Mouse (Mus musculus) thymus, postnatal 0 days (tissue): Measurements from ENCODE around the gene 9330161L09Rik. TPM values are rescaled to one million over a fixed set of nuclear protein-coding genes. Genes with fewer than 3 reads are reported as not detected.
"Not testable (repeated sequence)": the region's sequence is repeated elsewhere in the genome, so short reads cannot be mapped to it uniquely, and the experiment has no call there.

Source experiments
- DNase-seq: peaks from one replicate; pipeline ENCODE4 v3.0.0-alpha.2; 2015; ENCODE audit warnings: low spot score
- polyA plus RNA-seq: library from polyadenylated mRNA; unstranded; fragments of >200 nt; fragmentation: Nextera tagmentation; extraction: Ambion mirVana; gene quantifications from 2 replicates; pipeline ENCODE4 v1.2.1, GENCODE M21; 2015

The 9330161L09Rik gene
- 0.14 and 0.21 TPM in 2 replicates for polyA plus RNA-seq

DNA sequence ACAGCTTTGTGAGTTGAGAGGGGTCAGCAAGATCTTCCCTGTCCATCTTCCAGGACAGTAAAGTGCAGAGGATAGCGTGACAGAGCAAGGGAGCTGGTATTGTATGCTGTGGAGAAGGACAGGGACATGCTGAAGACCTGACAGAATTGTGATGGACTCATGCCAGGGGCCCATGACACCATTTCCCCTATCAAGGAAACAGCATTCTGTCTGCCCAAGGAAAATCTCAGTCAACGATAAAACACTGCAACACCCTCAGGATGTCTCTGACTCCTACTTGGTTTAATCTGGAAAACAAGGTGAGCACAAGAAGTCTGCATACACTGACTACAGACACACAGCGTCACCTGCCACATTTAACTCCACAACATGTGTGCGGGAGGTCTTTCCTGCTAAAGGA, at the start of gene 9330161L09Rik:
9330161L09Rik (minus strand) TSS at position 101 of the 400 bp plus-strand sequence.
- no peak for DNase-seq

DNA sequence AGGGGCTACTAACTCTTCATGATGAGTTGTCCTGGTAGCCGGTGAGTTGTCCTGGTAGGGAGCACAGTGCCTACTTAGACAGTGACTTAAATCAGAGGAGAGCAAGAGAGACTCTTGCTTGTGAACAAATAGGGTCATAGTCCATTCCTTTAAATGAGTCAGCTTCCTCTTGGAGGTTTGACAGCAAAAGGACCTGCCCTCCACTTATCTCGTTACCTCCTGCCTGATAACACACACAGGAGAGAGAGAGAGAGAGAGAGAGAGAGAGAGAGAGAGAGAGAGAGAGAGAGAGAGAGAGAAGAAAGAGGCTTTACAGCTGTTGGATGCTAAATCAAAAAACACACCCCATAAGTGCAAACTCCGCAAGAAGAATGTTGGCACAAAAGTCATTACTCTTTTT, 49.5 kb upstream of the 9330161L09Rik start, which contains the start of gene Ifi27l2b:
Ifi27l2b (minus strand) TSS at position 84 of the 400 bp plus-strand sequence.
- no peak for DNase-seq

DNA sequence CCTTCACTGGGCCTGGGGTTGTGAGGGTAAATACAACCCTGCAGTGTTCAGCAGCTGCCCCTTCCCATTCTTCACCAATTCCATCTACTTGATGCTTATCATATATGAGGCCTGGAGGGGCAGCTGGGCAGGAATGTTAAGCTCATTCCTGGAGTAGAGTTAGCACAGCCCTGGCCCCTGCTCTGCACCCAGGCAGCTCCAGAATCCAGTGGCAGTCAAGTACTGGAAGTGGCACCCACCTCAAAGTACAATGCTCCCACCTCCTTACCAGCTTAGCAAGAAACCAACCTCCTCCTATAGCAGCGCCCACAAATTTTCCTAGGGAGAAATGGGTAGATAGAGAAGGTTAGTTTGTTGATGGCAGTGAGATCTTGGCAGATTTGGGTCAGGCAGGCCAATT, 49.1 kb upstream of the 9330161L09Rik start:
- not testable (repeated sequence) for DNase-seq

DNA sequence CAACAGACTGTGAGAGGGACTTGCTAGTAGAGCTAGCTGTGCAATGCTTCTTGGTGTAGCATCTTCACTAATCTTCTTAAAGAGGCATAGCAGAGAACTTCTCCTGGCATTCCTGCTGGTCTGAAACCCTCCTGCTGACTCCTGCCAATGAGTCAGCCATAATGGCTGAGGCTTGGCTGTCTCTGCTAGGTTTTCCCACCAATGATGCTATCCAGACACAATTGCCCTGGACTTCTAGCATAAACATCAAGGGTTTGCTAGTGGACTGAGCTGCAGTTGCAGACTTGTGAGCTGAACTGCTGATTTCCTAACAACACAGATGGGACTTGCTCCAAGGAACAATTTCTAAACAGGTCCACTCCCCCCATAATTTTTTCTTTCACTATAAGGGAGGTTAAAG, 45.7 kb upstream of the 9330161L09Rik start:
- no peak for DNase-seq

DNA sequence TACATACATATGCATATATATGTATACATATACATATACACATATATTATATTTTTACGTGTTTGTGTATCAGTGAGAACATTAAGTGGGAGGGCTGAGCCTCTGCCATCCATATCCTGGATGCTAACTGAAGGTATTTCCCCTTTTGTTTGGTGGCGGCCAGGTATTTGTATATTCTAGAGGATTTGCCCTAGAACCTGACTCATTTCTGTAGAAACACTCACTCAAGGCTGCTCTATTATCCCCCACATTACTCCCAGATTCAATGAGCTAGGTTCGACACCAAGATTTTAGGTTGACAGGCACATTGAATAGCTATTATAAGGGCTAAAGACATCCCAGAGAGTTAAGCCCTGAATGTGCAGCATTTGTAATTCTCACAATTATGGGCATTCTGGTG, 37.4 kb upstream of the 9330161L09Rik start:
- no peak for DNase-seq

DNA sequence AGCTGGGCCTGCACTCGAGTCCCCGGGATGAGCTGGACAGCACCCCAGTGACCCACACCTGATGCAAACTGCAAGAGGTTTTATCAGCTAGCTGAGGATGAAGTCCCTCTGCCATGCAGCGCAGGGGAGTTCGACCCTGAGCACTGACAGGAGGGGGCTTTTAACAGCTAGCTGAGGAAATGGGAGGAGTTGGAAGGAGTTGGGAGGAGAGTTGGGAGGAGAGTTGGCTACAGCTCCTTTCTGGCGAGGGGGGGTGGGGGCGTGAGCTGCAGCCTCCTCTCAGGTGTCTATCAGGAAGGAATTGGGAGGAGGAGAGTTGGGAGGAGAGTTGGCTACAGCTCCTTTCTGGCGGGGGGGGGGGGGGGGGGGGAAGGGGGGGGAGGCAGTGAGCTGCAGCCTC, 36.6 kb upstream of the 9330161L09Rik start:
- DNase-seq, result not testable (repeated sequence)

DNA sequence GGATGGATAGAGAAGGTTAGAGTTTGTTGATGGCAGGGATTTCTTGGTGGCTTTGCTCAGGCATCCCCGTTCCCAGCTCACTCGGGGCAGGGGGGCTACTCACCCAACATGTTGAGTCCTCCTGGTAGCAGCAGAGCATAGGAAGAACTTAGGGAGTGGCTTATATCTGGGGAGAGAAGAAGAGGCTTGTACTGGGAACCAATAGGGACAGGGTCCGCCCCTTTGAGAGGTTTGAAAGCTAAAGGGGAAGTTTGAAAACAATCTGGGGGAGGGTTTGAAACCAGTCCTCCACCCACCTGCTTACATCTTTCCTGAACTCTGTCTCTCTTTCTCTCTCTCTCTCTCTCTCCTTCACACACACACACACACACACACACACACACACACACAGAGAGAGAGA, 35.9 kb upstream of the 9330161L09Rik start, which contains the start of gene Ifi27l2a:
Ifi27l2a (minus strand) TSS at position 157 of the 400 bp plus-strand sequence.
- no peak for DNase-seq

DNA sequence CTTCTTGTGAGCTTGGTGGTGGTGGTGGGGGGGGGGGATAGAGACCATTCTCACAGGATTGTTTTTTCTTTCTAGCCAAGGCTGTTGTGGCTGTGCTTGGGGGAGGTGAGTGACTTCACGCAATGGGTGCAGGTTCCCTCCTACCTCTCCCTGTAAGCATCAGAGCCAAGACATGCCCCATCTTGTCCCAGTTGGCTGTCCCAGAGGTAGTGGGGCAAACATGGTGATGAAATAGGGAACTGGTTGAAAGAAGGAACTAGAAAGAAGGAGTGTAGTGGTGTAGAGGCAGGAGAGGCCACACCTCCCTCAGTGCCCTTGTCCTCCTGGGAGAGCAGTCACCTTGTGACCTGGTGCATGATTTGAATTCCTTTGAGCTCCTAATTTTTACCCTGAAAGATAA, 30.0 kb upstream of the 9330161L09Rik start:
- no peak for DNase-seq

DNA sequence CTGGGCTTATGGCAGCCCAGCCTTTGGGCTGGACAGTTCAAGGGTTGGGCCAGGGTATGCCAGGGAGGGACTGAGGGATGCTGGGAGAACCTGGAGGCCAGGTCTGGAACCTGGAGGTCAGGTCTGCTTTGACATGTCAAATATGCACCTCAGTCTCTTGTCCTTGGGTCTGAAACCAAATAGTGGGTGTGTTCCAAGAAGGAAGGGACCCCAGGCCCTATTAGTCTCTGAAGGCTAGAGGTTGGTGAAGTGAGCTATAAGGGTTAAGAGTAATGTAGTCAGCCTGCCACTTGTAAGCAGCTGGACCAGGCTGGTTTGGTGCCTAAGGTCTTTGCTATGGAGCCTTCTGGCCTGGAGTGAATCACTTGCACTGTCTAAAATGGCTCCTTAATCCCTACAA, 27.2 kb upstream of the 9330161L09Rik start:
- no peak for DNase-seq

DNA sequence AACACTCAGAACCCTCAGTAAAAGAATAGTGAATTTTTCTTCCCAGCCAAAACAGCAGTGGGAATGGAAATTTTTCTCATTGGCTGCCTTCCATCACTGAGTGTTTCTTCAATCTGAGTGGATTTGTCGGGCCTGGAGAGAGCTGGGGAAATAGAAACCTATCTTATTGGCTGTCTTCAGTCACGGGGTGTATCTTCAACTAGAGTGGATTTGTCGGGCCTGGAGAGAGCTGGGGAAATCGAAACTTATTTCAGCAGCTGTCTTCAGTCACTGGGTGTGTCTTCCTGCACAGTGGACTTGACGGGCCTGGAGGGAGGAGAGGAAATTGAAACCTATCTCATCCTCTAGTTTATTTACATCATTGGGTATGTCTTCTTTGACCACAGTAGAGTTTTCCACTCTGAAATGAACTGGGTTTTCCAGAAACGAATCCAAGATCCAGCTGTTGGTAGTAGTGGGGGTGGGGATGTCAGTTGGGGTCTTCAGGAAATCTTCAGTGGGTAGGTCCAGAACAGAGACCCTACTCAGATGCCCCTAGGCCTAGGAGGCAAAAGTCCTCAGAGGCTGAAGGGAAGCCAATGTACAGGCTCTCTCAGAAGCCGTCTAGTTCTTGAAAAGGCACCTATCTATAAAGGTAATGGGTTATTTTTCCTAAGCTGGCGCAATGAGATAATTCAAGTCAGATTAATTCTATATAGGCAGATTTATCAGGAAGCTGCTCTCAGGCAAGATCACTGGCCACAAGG, 26.5 kb upstream of the 9330161L09Rik start, which contains the start of gene Ifi27:
Ifi27 (plus strand) TSS at position 226 of the 746 bp plus-strand sequence.
- peak; percentile 68 for DNase-seq

DNA sequence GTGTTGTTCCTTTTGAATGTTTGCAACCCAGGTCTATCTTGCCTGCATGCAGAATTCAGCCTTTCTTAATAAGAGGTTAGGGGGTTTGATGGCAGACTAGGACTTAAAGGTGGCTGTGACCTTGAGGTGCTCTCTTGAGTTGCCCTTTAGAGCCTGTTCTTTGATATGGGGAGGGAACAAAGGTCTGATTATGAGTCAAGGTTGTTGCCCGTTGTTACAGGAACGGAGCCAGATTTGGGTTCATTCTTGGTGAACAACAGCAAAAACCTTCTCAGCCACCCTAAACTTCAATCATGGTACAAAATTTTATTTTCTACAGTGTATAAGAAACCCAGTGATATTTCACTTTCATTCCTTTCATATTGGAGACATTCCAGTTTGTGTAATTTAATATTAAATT, 25.8 kb upstream of the 9330161L09Rik start:
- DNase-seq, result no peak

DNA sequence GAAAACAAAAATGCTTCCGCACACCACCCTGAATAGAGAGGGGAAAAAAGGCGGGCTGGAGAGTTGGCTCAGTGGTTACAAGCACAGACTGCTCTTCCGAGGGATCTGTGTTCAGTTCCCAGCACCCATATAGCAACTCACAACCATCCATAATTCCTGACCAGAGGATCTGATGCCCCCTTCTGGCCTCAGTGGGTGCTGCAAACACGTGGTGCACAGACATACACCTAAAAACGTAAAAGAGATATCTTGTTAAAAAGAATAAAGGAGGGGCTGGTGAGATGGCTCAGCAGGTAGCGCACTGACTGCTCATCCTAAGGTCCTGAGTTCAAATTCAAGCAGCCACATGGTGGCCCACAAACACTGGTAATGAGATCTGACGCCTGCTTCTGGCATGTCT, 19.1 kb upstream of the 9330161L09Rik start:
- no peak for DNase-seq

DNA sequence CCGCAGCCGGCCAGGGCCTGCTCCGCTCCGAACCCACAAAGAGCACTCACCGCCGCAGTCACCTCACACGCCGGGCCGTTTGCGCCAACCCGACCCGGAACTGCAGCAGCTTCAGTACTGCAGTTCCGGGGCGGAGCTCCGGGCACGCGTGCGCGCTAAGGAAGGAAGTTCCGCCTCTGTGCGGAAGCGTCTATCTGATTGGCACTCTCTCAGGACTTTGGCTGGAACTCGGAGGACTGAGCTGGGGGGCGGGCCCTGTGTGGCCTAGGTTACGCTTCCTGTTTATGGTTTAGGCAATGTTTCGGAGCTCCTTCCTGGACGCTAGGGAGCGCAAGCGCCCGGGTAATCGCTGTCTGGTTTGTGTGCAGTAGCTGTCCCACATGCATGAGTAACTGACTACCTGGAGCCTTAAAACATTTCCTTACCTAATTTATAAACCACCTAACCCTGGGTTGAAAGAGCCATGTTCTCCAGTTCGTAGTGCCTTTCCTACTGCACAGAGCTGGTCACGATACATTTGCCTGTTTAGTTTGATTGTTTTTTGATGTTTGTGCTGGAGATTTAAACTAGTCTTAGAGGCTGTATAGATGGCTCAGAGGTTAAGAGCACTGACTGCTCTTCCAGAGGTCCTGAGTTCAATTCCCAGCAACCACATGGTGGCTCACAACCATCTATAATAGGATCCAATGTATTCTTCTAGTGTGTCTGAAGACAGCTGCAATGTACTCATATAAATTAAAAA, 18.3 kb upstream of the 9330161L09Rik start, which contains the start of gene Ddx24:
Ddx24 (minus strand) TSS at position 102 of the 742 bp plus-strand sequence.
- peak; percentile 99 for DNase-seq

DNA sequence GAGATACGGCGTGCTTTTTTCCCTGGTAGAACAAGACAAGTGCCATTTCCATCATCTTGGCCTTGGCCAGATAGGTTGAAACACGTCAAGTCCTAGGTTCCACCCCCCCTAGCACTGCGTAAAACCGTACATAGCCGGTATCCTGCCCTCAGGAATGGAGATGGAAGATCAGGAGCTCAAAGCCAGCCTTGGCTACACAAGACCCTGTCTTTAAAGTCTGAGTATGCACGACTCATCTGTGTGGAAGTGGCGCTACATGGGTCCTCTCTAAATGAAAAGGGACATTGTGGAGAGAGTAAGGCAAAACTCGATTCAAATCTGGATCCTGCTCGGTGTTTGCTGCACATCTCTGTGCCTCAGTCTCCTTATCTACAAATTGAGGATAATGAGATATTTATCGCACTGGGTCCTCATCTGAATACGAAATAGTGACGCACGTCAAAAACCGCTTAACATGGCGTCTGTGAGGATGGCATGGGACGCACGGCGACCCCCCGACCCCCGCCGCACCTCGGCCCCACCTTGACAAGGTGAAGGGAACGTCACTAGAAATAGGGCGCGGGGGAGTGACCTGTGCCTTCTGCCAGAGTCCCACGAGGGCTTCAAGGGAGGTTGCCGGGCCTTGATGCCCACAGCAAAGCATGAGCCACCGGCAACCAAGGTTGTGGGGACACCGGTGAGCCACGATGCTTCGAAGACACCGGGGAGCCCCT, 17.6 kb upstream of the 9330161L09Rik start:
- DNase-seq, result no peak

DNA sequence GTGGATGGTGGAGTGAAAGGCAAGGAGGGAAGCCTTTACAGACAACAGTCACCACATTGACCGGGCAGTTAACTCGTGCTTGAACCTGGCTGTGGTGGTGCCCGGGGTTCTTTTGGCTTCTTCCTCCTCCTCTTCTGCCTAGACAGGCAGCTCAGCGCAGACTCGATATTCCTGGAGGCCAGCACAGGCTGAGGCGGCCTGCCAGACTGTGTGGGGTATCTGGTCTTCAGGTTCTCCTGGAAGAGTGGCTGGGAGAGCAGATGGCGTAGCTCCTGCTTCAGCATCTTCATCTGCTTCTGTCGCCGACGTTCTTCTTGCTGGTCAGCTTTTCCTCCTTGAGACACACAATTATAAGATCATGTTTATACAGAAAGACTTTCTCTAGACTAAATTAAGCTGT, 524 bp upstream of the 9330161L09Rik start:
- DNase-seq, result no peak

DNA sequence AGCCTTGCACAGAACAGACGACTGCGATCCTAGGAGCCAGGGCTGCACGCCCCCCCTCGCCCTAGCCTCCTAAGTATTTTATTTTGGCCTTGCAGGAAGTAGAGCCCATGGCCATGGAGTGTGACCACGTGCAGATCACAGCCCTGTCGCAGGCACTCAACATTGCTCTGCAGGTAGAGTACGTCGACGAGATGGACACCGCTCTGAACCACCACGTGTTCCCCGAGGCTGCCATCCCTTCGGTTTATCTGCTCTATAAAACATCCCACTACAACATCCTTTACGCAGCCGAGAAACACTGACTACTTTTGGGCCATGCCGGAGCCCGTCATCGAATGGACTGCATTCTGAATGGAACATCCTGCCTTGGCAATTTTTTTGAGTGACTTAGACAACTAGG, 3.5 kb downstream of the 9330161L09Rik start:
- DNase-seq, result no peak

DNA sequence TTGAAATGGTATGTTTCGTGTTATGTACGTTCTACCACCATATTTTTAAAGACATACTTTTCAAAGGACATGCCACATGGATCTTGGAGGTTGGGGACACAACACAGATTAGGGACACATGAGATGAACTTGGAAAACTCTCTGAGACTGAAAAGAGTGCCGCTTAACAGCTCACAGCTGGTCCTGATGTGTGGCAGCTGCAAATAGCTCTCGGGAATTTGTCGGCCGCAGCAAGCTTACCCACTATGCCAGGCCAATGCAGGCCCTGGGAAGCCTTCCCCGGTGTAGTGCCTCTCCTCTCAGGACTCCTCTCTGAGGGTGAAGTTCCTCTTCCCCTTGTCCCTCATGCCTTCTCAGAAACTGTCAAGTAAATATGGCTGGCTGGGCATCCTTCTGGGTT, 10.9 kb downstream of the 9330161L09Rik start:
- no peak for DNase-seq

DNA sequence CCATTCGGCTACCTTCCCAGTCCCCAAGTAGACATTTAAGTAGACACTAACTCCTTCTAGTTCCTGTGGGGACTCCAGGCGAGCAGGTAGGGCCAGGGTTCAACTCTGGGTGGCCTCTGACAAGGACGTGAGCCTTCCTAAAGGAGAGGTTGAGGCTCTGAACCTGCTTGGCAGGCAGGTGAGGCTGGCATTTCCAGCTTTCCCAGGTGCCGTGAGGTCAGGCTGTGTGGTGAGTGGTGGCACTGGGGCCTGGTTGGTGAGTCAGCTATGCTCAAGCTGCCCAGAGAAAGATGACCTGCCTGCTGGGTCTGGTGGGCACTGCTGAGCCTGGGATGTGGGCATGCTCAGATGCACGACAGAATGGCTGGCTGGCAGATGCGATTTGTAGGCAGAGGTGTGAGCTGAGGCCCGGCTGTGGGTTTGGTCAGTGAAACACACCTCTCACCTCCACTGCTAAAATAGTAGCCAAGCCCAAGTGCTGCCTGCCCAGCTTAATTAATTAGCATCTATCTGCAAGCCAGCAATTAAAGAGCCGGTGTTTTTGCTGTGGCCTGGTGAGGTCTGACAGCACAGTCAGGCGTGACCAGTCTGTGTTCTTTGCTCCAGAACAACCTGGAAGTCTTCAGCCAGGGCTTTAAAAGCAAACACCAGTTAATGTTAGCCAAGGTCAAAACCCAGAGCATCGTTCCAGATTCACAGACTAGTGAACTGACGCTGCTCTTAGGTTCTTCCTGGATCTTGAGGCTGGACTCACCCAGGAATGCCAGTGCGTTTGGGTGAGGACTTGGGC, 11.9 kb downstream of the 9330161L09Rik start:
- no peak for DNase-seq

DNA sequence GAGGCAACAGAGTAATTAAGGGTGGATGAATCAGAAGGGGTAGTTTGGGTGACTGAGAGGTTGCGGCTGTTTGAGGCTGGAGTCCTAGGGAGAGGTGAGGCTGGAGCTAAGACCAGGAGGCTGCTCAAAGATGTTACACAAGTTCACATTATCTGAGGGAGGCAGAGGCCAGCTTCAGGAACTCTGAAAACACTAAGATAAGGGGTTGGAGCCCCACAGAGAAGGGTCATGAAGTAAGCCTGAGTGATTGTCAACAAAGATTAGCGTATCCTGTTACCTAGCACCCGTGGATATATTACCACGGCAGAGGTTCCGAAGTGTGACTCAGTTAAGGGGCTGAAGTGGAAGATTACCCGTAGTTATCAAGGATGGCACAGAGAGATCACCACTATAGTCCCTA, 14.1 kb downstream of the 9330161L09Rik start:
- no peak for DNase-seq

DNA sequence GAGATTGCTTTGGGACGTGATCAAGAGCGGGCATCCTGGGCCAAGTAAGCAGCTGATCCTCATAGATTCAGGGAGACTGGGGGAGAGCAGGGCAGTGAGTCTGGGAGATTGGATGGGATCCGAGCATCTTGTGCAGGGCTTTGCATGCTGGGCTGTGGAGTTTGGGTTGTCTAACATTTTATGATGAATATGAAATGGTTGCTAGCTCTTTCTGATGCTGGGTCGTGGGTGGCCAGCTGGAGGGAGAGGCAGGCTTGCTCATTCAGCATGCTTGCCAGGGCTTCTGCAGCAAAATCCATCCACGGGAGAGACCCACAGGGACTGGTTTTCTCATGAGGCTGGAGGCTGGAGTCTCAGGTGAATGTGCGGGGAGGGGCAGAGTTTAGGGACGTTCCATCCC, 16.5 kb downstream of the 9330161L09Rik start:
- no peak for DNase-seq

DNA sequence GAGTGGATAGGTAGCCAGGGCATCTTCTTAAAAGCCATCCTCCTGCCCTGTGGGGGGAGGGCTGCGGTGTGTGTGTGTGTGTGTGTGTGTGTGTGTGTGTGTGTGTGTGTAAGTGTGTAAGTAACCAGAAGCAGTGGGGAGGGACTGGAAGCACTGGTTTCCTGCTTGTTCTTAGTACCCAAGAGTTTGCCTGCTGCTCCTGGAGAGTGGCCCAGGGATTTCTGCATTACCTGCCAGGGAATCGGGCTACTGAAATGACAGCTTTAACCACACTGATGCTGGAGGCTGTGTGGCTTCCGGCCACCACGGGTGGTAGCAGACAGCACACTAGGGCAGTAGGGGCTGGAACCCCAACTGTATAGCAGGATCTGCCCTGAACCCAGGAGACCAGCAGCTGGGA, 17.6 kb downstream of the 9330161L09Rik start:
- DNase-seq, result no peak
